Mouse (Mus musculus) right cerebral cortex, postnatal 14 days (tissue): ENCODE results near the gene D16Ertd472e.

Source experiments
- DNase-seq: peaks from one replicate; pipeline ENCODE4 v3.0.0; 2022

The D16Ertd472e gene

DNA sequence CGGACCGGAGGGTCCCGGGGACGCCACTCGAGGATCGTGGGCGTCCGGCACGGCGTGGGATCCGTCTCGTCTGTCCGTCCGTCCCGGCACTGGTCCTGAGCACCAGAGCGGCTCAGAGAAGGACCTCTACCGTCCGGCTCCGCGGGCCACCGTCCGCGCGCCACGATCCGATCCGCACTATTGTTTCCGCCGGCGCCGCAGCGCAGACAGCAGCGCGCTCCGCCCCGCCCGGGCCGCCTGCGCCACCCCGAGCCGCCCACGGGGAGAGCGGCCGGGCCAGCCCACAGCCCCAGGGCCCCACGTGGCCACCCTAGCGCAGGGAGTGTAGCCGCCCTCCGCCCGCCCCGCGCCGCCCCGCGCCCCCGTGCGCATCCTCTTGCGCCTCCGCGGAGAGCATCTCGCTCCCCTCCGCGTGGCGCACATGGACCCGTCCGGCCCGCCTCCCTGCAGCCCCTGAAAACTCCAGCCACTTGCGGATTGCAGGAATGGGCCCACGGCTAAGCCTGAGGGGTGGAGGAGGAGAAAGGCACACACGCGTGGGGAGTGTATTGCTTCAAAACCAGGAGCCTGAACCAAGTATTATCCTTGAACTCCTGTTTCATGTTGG lies at the start of gene D16Ertd472e:
D16Ertd472e (minus strand) TSS at position 231 of the 607 bp plus-strand sequence.
- DNase-seq, result peak; percentile 79

DNA sequence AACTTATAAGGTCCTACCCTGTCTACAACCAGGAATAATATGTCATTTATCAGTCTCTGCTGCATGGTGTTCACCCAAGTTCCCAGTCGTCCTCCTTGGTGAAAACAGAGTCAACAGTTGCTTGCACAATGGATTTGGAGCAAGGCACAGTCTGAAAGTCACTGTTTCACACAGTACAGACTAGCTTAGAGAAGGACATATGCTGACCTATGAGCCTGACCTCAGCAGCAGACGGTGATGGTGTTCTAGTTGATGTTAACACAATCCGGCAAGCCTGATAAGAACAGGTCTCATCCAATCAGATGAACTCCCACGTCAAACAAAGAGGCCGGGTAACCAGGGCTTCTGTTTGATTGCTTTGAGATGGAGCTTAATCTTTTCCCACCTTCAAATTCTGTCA lies 46.2 kb upstream of the D16Ertd472e start:
- no peak for DNase-seq

DNA sequence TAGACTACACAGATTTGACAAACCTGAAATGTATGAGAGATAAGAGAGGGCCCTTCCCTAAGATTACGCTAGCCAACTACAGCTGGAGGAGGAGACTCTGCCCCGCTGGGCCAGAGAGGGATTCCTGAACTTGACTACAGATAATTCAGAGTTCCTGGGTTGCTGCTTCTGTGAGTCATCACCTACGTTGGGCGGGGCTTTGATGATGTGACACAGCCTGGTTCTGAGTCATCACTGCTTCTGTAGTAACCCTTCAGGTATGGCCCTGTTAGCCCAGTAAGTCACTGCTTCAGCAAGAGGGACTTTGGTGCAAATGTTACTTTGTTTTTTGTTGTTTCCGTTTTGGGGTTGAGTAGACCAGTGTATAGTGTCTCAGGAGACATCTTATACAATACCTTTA lies 42.9 kb upstream of the D16Ertd472e start:
- no peak for DNase-seq

DNA sequence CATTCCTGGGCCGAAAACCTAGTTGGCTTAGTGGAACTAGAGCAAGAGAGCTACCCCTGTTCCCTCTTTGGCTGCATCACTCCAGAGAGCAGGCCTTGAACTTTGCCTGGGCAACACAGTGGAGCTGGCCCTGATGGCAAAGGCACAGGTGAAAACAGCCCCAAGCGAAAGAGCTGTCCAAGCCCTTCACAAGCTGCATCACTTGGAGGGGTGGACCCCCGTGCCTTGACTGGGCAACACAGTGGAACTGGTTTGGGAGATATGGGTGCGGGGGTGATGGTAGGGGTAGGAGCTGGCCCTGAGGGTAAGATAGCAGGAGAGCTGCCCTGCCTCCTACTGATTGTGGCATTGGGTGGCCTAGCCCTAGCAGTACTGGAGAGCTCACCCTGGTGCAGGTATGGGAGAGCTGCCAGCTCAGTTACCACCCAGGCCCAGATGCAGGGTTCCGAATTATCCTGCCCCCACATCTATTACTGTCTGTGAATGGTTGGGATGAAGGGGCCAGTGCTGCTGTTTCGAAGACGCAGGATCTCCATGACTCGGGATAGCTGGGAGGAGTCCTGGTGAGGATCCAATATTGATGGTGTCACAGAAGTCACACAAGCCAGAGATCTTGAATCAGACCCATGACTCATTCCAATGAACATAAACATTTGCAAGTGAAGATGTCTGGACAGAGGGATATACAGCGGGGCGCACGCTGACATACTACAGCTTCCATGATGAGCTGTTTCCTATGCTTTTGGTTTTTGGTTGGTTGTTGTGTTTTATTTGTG lies 41.4 kb upstream of the D16Ertd472e start:
- DNase-seq, result no peak

DNA sequence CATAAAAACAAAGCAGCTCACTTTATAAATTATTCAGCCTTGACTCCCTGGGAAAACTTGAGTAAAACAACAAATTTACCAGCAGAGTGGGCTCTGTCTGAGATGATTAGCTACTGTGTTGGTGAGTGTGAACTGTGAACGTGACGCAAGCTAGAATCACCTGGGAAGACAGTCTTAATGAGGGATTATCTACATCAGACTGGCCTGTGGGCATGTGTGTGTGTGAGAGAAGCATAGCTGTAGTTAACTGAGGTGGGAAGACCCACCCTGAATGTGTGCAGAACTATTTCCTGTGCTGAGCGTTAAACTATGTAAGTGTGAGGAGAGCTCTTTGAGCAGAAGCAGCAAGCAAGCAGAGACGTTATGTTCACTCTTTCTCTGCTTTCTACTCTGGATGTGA lies 29.7 kb upstream of the D16Ertd472e start:
- DNase-seq, result no peak

DNA sequence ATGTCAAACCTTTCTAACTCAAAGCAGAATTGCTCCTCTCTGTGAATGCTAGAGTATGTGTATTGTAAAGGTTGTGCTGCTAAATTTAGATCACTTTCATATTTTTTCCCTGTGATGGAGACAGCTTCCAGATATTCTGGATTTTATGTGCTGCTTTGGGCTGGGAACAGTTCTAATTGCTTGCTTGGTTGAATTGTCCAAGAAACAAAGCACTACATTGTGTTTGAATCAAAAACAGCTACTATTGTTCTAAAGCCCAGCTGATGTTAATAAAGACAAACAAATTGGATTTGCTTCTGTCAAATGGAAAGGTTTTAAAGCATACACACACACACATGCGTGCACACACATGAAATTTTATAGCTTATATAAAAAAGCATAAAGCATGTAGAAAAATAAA lies 22.4 kb upstream of the D16Ertd472e start:
- no peak for DNase-seq

DNA sequence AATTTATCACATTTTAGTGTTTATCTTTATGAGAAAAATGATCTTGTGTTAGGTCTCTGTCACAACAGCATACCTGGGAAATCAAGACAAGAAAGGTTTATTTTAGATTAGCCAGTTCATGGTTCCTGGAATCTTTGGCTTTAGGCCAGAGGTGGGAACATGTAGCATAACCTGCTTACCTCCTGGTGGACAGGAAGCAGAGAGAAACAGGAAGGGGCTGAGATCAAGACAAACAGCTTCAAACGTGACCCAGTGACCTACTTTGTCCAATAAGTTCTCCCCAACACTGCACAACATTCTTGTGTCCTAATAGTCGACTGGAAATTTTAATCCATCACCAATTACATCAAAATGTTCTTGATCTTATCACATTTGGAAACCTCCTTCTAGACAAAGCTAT lies 19.9 kb upstream of the D16Ertd472e start:
- no peak for DNase-seq

DNA sequence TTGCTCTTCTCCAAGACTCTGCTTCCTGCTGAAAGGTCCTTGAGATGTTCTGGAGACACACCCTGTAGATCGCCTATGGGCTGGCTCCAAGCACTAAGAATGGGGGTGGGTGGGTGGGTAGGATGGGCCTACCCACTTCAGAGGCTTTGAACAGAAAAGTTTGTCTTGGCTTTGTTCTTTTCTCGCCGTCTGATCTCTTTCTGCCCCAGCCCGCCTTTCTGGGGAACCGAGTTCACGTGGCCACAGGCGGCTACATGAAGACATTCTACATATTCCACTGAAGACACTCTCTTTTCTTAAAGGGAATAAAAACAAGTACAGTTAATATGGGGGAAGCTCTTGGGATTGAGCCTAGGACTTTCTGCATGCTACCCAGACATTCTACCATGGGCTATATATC lies 19.3 kb upstream of the D16Ertd472e start:
- no peak for DNase-seq

DNA sequence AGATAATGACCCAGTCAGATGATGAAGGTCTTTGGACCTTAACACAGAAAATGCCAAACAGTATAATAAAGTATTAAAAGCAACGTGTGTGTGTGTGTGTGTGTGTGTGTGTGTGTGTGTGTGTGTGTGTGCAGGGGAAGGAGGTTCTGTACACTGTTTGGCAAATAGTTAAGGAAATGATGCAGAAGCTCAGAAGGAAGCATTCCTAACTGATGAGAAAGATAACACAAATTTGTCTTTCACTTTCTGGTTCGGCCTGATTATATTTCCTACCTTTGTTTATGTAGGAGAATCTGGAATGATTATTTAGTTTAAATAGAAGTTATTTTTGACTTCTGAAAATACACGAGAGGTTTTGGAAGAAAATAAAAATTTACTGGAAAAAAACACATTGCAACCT lies 17.6 kb upstream of the D16Ertd472e start:
- DNase-seq, result no peak

DNA sequence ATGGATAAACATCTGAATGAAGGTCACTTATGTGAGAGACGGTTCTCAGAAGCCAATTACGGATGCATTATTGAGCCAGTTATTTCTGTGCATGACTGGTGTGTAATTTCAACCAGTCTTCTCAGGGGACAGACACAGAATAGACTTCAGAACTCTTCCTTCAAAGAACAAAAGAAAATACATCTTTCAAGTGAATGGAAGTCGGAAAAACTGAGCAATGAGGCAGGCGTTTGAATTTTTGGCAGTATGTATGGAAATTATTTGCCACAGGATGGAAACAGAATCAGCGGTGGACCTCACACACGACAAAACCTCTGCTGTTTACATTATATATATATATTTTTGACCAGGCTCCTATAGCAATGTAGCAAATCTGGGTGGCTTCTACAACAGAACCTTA lies 14.6 kb upstream of the D16Ertd472e start:
- no peak for DNase-seq

DNA sequence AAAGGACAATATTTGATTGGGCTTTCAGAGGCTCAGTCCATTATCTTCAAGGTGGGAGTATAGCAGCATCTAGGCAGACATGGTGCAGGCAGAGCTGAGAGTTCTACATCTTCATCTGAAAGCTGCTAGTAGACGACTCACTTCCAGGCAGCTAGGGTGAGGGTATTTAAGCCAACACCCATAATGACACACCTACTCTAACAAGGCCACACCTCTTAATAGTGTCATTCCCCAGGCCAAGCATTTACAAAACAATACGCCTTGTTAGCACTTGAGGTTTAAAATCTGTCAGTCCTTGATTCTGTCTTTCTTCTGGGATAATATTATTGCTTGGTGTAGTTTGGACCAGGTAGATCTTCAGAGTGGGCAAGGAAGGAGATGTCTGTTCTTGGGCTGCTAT lies 12.3 kb upstream of the D16Ertd472e start:
- no peak for DNase-seq

DNA sequence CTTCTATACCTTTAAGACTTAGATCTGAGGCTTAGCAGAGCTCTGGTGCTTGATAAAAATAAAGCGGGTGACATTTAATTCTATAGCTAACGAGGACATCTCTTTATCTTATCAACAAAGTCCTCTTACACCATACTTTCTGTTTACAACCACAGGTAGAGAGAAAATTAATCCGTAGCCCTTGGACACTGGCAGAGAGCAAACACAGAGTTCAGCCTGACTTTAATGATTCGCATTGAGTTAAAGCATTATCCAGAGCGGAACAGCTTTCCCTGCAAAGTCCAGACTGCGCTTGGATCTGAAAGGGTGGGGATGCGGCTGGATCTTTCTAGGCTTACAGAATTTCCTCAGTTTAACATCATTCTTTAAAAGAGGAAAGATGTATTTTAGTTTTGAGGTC lies 10.1 kb upstream of the D16Ertd472e start:
- DNase-seq, result no peak

DNA sequence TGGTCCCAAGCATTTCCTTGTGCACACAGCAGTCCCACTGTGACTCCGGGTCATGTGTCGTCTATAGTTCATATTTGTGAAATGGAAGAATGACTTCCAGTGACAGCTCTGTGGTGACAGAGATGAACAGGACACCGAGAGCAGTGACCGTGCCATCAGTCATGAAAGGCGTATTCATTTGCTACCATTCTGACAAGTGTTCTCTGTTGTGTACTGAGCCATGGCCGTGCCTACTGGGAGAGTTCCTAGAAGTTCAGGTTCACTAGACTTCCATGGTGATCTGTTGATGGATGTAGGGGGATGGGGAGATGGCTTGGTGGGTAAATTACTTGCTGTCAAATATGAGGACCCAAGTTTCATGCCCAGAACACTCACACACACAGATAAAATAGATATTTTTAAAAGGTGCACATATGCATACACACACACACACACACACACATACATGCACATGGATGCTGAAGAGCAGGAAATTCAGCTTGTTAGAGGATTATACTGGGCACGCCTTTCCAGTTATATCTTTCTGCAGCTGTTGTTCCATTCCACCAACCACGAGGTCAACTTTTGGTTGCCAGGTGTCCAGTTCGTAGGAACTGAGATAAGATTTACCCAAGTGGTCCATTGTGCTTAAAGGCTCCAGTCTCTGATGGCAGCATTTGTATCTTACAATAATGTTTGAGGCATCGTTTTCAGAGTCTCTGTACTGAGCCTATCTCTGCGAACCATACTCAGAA lies 9.3 kb upstream of the D16Ertd472e start:
- no peak for DNase-seq

DNA sequence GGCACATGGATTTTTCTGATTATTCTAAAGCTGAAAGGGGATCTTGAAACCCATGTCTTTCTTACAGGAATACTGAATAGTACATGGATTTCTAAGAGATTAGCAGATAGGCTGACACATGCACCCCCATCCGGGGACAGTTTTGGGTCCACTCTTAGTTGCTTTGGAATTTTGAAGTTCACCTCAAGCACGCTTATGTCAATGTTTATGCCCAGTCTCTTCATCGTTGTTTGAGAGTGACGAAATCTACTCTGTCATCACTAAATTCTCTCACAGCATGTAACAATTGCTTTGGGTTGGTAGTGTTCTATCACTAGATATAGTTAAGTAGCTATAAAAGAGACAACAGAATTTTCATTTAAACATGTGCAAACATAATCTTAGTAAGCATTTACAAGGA lies 8.7 kb upstream of the D16Ertd472e start:
- no peak for DNase-seq

DNA sequence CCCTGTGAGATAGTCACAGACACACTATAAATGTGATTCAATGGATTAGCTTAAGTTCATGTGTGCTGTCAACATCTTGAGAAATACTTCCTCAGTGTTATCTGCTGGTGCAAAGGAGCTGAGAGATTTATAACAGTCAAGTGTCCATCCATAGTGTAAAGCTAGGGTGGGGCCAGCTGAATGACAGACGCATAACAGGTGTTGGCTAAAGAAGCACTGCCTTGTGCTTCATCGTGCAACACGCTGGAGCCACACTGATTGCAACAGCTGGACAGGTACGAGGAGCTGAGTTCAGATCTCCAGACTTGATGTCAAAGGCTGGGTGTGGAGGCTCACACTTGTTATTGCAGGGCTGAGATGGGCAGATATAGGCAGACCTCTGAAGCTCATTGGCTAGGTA lies 7.5 kb upstream of the D16Ertd472e start:
- DNase-seq, result no peak

DNA sequence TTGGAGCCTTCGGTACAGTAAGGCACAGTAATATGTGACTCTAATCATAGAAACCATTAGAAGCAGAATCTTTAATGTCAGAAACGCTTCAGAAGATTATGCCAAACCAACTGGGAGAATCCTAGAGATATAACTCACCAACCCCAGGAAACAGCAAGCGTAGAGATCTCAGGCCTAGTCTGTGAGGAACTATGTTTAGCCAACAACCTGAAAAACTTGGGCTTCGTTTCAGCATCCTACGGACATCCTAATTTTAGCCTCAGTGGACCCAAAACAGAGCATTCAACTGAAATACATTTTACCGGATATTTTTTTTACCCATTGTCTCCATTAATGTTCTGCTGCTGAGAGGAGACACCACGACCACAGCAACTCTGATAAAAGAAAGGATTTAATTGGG lies 3.9 kb upstream of the D16Ertd472e start:
- no peak for DNase-seq

DNA sequence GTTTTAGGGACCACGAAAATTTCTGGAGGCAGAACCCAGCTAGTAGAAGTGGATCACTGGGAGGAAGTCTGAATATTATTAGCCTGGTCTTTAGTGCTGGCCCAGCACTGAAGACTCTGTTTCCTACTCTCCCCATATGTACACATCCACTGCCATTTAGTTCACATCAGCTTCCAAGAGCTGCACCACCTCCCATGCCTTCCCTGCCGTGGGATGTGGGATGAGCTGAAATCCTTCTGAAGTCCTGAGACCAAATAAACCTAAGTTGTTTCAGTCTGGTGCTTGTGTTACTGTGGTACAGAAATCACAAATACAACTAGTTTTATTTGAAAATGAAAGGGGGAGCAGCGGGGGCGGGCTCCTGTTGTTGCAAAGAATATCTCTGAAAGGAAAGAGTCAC lies 2.9 kb upstream of the D16Ertd472e start:
- no peak for DNase-seq

DNA sequence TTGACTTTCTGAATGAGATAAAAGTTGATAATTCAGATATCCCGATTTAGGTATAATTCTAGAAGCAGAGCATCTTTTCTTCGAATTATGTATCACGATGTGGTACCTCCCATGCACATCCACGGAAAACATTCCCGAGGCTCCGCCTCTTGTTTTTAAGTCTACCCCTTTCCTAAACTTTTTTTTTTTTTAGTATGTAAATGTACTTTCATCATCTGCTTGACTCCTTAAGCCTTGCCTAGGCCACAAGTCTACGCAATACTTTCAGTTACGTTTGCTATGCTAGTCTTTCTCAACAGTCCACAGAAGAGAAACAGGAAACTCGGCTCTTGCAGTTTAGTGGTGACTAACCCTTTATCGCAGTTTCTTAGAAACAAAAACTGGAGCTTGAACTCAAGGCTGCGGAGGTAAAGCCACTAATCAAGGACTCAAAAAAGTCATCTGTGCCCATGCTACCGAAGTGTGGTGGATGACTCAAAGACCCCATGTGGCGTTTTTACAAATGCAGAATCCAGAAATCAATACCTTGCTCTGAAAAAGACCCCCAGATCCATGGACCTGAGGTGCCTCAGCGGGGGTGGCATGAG lies 670 bp upstream of the D16Ertd472e start:
- no peak for DNase-seq

DNA sequence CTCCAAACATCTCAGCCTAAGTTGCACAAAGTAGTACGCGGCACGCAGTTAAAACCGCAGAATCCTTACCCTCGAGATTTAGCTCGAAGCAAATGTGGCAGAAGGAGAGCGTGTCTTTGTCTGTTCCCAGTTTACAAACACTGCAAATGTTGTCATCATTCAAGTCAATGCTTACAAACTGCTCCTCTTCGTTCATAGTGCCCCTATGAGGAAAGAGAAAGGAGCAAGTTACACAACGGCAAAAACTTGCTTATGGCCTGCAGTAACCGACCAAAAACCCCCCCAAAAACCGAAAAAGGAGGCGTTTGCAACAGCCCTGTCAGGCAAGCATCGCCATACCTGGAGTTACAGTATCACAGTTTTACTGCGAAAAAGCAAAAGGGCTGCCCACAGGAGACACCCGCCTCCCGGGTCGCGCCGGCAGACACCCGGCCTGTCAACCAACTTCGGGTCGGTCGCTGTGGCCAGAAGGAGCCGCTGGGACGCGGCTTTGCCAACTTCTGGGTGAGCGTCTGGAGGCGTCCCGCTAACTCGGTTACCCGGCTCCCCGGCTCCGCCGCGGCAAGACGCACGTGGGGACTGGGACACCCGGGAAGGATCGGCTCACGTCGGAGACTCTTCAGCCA lies 543 bp downstream of the D16Ertd472e start:
- no peak for DNase-seq

DNA sequence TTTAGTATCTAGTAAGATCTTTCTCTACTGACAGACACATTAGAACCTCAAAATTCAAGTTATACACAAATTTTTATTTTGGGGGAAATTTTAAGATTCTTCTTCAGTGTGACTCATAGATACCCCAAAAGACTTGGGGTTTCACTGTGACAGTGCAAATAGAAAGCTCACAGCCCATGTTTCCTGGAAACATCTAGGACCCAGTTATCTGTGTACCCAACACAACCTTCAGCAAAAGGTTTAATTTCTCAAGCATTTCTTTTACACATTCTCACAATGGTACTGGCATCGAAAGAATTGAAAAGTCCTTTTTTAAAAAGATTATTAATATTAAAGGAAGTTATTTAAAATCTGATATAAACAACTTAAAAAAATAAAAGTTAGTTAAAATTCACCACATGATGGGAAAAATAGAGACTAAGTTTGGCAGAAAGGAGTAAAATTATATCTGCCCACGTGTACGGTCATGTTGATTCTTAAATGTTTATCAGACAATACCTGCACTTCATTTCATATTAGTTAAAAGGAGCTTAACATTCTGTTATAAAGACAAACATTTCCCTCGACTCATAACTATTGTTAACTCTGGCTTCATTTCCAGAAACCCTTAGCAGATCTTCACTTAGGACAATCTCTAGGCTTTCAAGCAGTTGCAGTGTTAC lies 1.2 kb downstream of the D16Ertd472e start:
- DNase-seq, result no peak

DNA sequence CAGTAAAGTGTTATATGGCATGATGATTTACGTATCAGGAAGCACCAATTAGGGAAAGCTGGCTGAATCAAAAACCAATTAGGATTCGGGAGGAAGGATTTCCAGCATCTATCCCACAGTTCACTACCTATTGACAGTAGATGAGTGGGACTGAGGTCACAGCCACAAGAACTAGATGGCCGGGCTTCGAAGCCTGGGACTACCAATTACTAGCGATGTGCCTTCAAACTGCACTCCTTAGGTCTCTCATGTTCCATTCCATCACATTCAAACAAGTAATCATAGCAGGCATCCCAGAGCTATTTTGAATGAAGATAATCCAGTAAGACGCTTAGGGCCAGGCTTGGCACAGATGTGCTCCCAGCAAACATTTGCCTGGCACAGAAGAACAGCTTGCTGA lies 2.3 kb downstream of the D16Ertd472e start:
- DNase-seq, result no peak

DNA sequence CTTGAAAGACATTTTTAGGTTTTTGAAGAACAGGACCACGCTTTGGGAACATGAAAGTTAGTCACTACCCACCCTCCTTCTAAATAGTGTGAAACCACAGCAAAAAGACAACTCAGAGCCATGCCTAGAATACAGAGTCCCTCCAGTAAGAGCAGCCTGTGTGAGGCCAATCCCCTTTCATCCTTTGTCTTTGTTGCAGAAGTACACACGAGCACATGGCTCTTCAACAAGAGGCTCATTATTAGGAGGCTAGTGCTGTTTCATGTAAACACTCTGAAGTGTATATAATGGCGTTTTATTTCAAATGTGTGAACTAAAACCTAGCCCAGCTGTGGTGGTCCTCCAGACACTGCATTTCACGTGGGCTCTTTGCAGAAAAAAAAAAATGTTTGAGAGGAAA lies 3.5 kb downstream of the D16Ertd472e start:
- DNase-seq, result no peak
